Mouse (Mus musculus): Measurements from ENCODE around the gene Bbs5.
"Not testable (repeated sequence)": the region's sequence is repeated elsewhere in the genome, so short reads cannot be mapped to it uniquely, and the experiment has no call there.

Gene Bbs5

GRCm38 (mm10) chr2:69673723-69674122, 26.8 kb downstream of the Bbs5 start:
- no peak for DNase-seq (ENCODE audit: low spot score)

DNA sequence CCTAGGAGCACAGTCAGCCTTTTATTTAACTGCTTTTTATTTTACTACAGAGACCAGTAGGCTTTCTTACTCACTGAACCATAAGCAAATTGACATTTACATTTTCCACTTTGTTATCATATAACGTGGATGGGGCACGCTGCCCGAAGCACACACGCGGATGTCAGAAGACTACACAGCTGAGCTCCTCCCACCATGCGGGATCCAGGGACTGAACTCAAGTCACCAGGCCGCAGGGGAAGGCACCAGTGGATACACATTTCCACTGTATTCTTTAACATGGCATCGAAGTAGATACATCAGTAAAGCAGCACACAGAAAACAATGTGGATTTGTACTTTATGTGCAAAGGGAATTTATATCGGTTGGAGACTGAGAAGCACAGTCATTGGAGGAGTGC, 28.3 kb downstream of the Bbs5 start:
- DNase-seq (ENCODE audit: low spot score) = no peak

GRCm38 (mm10) chr2:69676713-69677112, 29.7 kb downstream of the Bbs5 start:
- DNase-seq (ENCODE audit: low spot score) = peak; percentile 22

GRCm38 (mm10) chr2:69677215-69677614, 30.2 kb downstream of the Bbs5 start:
- not testable (repeated sequence) for DNase-seq (ENCODE audit: low spot score)

DNA sequence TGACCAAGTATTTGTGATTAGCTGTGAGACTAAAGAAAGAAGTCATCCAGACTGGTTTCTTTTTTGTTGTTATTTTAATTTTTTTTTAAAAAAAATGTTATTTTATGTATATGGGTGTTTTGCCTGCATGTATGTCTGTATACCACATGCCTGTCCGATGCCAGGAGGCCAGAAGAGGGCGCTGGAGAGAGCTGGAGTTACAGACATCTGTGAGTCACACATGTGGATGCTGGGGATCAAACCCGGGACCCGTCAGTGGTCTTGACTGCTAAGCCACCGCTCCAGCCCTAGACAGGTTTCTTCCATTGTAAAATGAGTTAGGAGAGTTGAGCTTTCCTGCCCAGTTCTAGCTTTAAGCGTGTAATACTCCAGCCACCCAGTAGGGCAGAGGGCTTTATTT, 33.0 kb downstream of the Bbs5 start:
- peak; percentile 10 for DNase-seq (ENCODE audit: low spot score)

GRCm38 (mm10) chr2:69681931-69682330, 35.0 kb downstream of the Bbs5 start:
- no peak for DNase-seq (ENCODE audit: low spot score)

DNA sequence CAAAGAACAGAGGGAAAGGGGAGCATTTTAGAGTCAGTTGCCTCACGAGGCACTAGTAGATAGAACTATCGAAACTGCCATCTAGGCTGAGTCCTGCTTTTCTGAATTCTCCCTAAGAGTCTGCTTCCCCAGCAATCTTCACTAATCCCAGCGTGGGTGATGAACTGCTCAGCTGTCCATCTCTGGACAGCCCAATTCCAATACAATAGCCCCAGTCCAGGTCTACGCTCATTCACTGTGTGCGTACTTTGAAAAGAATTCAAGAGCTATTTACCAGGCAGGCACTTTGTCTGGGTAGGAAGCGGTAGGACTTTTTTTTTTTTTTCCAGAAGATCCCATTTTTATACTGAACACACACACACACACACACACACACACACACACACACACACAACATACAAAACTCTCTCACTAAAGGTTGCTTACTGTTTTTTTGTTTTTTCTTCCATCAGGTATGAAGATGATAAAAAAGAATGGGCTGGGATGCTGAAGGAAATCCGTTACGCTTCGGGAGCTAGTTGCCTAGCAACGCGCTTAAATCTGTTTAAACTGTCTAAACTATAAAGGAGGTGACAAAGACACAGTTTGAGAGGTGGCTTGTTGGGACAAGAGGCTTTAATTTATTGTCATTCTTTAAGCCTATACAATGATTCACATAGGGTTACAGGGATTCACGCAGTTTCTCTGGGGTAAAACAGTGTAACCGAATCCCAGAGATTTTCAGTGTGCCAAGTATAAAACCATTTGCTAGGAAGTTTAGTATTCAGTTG, 36.2 kb downstream of the Bbs5 start:
- DNase-seq (ENCODE audit: low spot score) = no peak

GRCm38 (mm10) chr2:69684488-69684887, 37.5 kb downstream of the Bbs5 start:
- DNase-seq (ENCODE audit: low spot score) = no peak

- DNase-seq (ENCODE audit: low spot score) = no peak
These were observed 43.2 kb downstream of the Bbs5 start for GRCm38 (mm10) chr2:69690214-69690613.

GRCm38 (mm10) chr2:69690843-69691242, 43.9 kb downstream of the Bbs5 start:
- no peak for DNase-seq (ENCODE audit: low spot score)

DNA sequence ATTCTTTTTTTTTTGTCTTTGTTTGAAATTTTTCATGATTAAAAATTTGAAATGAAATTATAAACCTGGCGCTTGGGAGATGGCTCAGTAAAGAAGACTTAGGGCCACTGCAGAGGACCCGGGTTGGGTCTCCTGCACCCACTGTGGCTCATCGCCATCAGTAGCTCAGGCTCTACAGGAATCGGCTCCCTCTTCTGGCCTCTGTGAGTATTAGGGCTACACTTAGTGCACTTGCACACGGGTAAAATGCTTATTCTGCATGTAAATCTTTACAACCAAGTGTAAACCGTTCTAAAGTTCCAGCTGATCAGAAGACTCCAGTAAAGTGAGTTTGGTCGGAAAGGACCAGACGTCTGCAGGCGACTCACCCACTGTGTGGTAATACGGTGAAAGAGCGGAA, 46.5 kb downstream of the Bbs5 start:
- DNase-seq (ENCODE audit: low spot score) = no peak

GRCm38 (mm10) chr2:69700446-69700845, 53.5 kb downstream of the Bbs5 start:
- DNase-seq (ENCODE audit: low spot score) = no peak

- no peak for DNase-seq (ENCODE audit: low spot score)
These were observed 65.2 kb downstream of the Bbs5 start for GRCm38 (mm10) chr2:69712171-69712570.

- DNase-seq (ENCODE audit: low spot score) = peak; percentile 85
These were observed 66.1 kb downstream of the Bbs5 start, which contains the start of gene Fastkd1 for GRCm38 (mm10) chr2:69712981-69713625. Fastkd1 (minus strand) TSS chr2:69713516.

GRCm38 (mm10) chr2:69713626-69714014, 66.6 kb downstream of the Bbs5 start:
- no peak for DNase-seq (ENCODE audit: low spot score)

DNA sequence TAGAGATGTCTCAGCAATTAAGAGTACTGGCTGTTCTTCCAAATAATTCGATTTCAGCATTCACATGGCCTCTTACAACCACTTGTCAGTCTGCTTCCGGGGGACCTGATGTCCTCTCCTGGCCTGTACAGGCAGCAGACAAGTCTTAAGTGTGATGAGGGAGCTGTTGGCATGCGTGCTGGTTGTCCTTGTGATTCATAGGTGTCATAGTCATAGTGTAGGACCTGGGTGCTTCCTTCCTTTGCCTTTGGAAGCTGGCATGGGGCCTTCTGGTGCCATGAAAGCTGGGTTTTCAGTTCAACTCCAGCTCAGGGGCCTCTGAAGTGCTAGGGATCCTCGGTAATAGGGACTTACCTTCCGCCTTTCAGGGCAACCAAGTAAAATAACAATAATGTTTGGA, 67.2 kb downstream of the Bbs5 start:
- no peak for DNase-seq (ENCODE audit: low spot score)

DNA sequence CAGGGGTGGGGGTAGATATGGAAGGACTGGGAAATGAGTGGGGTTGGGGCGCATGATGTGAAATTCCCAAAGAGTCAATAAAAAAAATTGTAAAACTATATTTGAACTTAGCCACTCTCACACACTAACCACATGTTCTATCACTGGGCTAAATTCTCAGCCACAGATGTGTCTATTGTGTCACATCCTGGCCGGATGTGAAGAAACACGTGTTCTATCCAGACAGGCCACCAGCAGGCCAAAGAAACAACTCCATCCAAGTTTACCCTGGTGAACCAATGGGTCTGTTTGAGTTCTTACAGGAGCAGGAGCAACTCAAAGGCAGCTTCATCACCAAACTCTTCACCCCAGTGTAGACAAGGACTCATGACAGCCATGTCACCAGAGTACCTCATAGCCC, 69.5 kb downstream of the Bbs5 start:
- no peak for DNase-seq (ENCODE audit: low spot score)

Measured in T-cell, adult 2 months (primary cell).